Mouse (Mus musculus) liver, embryonic 15.5 days (tissue): ENCODE data around the gene Cemip2. TPM values are rescaled to one million over a fixed set of nuclear protein-coding genes. Genes with fewer than 3 reads are reported as not detected.

Experiments used
- ATAC-seq: fragments of 200-750 bp; cut with Nextera tagmentation; 2 replicates; pipeline ENCODE4 v1.8.0; 2017; ENCODE audit warnings: moderate number of reproducible peaks, mild to moderate bottlenecking, moderate library complexity; ENCODE audit not compliant: insufficient read depth
- H3K27ac ChIP-seq: fragments of 300-500 bp; sonication (generic); replicated peaks from 2 replicates; pipeline ENCODE4 v1.5.1; 2015; ENCODE audit warnings: mild to moderate bottlenecking, inconsistent platforms
- H3K27me3 ChIP-seq: fragments of 300-500 bp; sonication (generic); 2 replicates; pipeline ENCODE4 v1.6.1; 2015; ENCODE audit warnings: mild to moderate bottlenecking, inconsistent platforms
- H3K36me3 ChIP-seq: fragments of 300-500 bp; sonication (generic); replicated peaks from 2 replicates; pipeline ENCODE4 v1.6.1; 2015; ENCODE audit warnings: moderate library complexity, mild to moderate bottlenecking, inconsistent platforms
- H3K4me1 ChIP-seq: fragments of 300-500 bp; sonication (generic); replicated peaks from 2 replicates; pipeline ENCODE4 v1.6.1; 2015; ENCODE audit warnings: inconsistent platforms
- H3K4me2 ChIP-seq: fragments of 300-500 bp; sonication (generic); 2 replicates; pipeline ENCODE4 v1.6.1; 2015; ENCODE audit warnings: moderate library complexity, mild to moderate bottlenecking, inconsistent platforms
- H3K4me3 ChIP-seq: fragments of 300-500 bp; sonication (generic); replicated peaks from 2 replicates; pipeline ENCODE4 v1.5.1; 2015; ENCODE audit warnings: mild to moderate bottlenecking, inconsistent platforms
- H3K9ac ChIP-seq: fragments of 300-500 bp; sonication (generic); 2 replicates; pipeline ENCODE4 v1.6.1; 2015; ENCODE audit warnings: moderate library complexity, mild to moderate bottlenecking, inconsistent platforms
- H3K9me3 ChIP-seq: fragments of 300-500 bp; sonication (generic); replicated peaks from 2 replicates; pipeline ENCODE4 v1.6.1; 2016; ENCODE audit warnings: inconsistent platforms
- WGBS: fragments of 180-500 bp; shearing (Covaris S2); methylation state at CpG from one replicate; pipeline ENCODE4 v1.1.7; 2015; ENCODE audit warnings: mixed read lengths; ENCODE audit not compliant: insufficient replicate concordance; 5-methylcytosine and 5-hydroxymethylcytosine counted together
- polyA plus RNA-seq: library from polyadenylated mRNA; unstranded; fragments of >200 nt; fragmentation: Nextera tagmentation; extraction: Ambion mirVana; gene quantifications from 2 replicates; pipeline ENCODE4 v1.2.1, GENCODE M21; 2015

Gene Cemip2
- polyA plus RNA-seq, 1 experiment from 2014 or later, result 7.2 TPM

GRCm38 (mm10) chr19:21792587-21793175 is 14.5 kb downstream of the Cemip2 start:
- peaks cover 2% of the 10 kb centered on the region; the same call in 1 of the 2 replicates for H3K36me3 ChIP-seq
- H3K9me3 ChIP-seq, result no peaks in the 10 kb centered on the region
- no peak overlapping the region for H3K4me2 ChIP-seq
- H3K4me3 ChIP-seq, result no peak overlapping the region
- no peaks in the 10 kb centered on the region for H3K27me3 ChIP-seq
- no peak for ATAC-seq
- H3K4me1 ChIP-seq, result no peaks in the 10 kb centered on the region
- no peak overlapping the region for H3K27ac ChIP-seq
- H3K9ac ChIP-seq, result no peak overlapping the region
- WGBS, result 87% methylated on average over 26 of the region's 26 CpGs

DNA sequence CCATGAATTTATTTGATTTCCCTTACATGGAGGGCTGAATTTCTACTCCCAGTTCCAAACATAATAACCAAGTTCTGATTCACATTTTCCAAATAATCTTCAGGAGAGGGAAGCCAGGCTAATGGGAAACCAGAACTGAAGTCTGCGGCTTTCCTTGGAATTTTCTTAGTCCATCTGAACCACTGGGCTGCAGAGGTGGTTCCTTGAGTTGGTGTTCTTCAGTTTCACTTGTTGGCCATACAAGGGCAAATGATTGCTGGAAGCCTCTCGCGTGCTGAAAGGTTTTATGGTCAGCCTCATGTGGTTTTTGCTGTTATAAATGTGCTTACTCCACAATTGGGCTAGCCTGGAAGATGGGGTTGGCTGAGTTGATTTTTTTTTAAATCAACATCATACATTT is 16.4 kb downstream of the Cemip2 start:
- WGBS, result 81% methylated on average over 3 of the region's 3 CpGs

DNA sequence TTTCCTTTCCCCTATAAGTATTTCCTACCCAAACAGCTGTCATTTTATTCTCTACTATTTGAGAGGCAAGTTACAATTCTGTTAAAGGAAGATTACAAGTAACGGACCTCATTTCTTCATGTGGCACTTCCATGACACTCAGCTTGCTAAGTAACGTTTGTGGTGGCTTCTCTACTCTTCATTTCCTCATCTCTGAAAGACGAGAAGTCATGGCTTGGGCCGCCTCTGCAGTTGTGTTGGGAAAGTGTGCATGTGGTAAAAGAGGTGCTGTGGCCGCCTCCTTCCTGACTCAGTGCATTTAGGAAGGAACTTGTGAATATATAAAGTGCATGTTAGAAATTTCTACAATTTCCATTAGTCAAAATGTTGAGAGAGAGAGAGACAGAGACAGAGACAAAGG is 18.2 kb downstream of the Cemip2 start:
- H3K27me3 ChIP-seq, result no peaks in the 10 kb centered on the region
- H3K9ac ChIP-seq, result no peak overlapping the region
- no peak overlapping the region for H3K27ac ChIP-seq
- H3K36me3 ChIP-seq, result peaks cover 9% of the 10 kb centered on the region; the same call in 1 of the 2 replicates
- H3K9me3 ChIP-seq, result no peaks in the 10 kb centered on the region
- peaks cover 27% of the 10 kb centered on the region for H3K4me1 ChIP-seq
- H3K4me2 ChIP-seq, result no peak overlapping the region
- H3K4me3 ChIP-seq, result no peak overlapping the region
- no peak for ATAC-seq
- 47% methylated on average over 5 of the region's 5 CpGs for WGBS

More for the DNA sequence above, 16.4 kb downstream of the Cemip2 start:
- Histone ChIP-seq H3K4me3 (no peak overlapping the region), H3K4me1 (peaks cover 12% of the 10 kb centered on the region), H3K27ac (no peak overlapping the region), H3K9ac (no peak overlapping the region), H3K27me3 (no peaks in the 10 kb centered on the region), H3K4me2 (no peak overlapping the region), H3K9me3 (no peaks in the 10 kb centered on the region), H3K36me3 (peaks cover 9% of the 10 kb centered on the region; the same call in 1 of the 2 replicates)
- no peak for ATAC-seq

- Histone ChIP-seq H3K4me3 (no peak overlapping the region), H3K36me3 (peaks cover 25% of the 10 kb centered on the region), H3K9ac (no peak overlapping the region), H3K27ac (peak overlapping the region; percentile 19; the same call in 1 of the 2 replicates), H3K27me3 (no peaks in the 10 kb centered on the region), H3K9me3 (no peaks in the 10 kb centered on the region), H3K4me1 (peaks cover 27% of the 10 kb centered on the region), H3K4me2 (no peak overlapping the region)
- no peak for ATAC-seq
- WGBS, result 61% methylated on average over 3 of the region's 3 CpGs
These were observed 20.6 kb downstream of the Cemip2 start for GRCm38 (mm10) chr19:21798700-21799099.

DNA sequence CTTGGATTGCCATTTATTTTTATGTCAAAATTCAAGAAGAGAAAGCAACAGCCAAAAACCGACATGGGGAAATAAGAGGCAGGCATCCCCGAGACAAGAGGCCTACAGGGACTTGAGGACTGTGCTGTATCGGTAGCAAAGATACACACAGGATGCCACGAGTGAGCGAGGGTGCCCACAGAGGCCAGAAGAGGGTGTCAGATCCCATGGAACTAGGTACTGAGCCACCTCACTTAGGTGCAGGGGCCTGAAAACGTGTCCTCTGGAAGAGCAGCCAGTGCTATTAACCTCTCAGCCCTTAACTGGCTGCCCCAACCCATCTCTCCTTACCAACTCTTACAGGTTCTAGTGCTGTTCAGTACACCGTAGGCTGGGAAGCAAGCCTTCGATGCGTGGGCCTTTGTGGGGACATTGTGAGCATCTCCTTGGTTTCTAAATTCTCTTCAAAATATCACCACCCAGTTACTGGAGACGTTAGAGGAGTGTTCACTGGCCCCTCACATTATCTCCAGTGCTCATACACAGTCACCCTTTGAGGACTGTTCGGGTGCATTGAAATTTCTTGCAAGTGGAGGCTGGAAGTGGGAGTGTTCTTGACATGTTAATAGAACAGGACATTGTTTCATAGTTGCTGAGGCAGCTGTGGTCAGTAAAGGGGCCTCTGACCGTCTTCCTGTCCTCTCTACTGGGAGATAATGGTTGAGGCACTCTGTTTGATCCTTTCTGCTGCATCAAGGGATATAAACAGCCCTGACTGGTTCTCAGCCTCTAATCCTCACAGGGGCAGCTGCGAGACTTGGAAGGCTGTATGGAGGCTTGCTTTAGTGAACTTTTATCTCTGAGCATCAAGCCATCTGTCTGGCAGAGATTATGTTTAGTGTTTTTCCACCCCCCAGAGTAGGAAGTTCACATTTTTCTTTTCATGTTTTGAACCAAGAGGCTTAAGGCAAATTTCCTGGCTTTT is 21.6 kb downstream of the Cemip2 start:
- 26% methylated on average over 13 of the region's 13 CpGs for WGBS
- Histone ChIP-seq H3K4me2 (peak overlapping the region; percentile 49), H3K27me3 (no peaks in the 10 kb centered on the region), H3K36me3 (peaks cover 34% of the 10 kb centered on the region), H3K9ac (peak overlapping the region; percentile 18; the same call in 1 of the 2 replicates), H3K4me3 (peak overlapping the region; percentile 17; the same call in 1 of the 2 replicates), H3K9me3 (no peaks in the 10 kb centered on the region), H3K4me1 (peaks cover 27% of the 10 kb centered on the region), H3K27ac (peak overlapping the region; percentile 82)
- peak; percentile 86 for ATAC-seq

DNA sequence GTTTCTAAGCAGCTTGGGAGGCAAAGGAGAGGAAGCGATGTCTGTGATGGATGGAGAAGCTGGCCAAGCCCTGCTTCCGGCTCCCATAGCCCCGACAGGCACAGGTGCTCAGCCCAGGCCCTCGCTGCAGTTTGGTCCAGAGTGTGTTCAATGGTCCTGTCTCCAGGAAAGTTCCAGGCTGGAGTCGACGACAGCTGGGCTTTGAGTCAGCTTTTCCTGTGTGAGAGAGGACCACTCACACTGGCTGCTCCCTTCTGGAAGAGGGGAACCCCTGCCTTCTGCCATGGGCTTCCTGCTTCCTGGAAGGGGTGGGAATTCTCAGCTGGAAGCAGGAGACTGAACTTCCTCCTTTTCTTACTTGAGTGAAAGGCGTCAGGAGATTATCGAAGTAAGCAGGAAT is 26.3 kb downstream of the Cemip2 start:
- WGBS, result 67% methylated on average over 8 of the region's 8 CpGs
- no peak for ATAC-seq

DNA sequence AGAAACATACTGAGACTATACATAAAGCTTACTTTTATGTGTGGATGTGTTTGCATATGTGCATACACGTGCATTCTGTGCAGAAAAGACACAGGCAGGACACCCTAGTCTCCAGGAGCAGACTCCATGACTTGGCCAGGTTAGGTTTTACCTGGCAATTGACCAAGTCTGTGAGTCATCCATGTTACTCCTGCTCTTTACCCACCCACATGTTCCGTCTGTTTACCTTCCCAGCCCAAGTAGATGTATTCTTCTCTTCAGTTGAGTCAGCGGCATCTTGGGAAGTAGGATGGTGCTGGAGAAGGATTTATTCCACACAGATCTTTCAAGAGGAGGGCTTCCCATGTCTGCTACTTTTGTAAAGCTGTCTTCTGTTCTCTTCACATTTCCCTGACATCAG is 27.2 kb downstream of the Cemip2 start:
- Histone ChIP-seq H3K4me2 (no peak overlapping the region), H3K36me3 (peaks cover 41% of the 10 kb centered on the region), H3K9me3 (no peaks in the 10 kb centered on the region), H3K27me3 (no peaks in the 10 kb centered on the region), H3K4me1 (peaks cover 8% of the 10 kb centered on the region), H3K4me3 (no peak overlapping the region), H3K9ac (no peak overlapping the region), H3K27ac (no peak overlapping the region)
- 67% methylated on average over 3 of the region's 3 CpGs for WGBS
- ATAC-seq, result no peak

More for the DNA sequence above, 26.3 kb downstream of the Cemip2 start:
- no peaks in the 10 kb centered on the region for H3K27me3 ChIP-seq
- peaks cover 41% of the 10 kb centered on the region for H3K36me3 ChIP-seq
- no peak overlapping the region for H3K27ac ChIP-seq
- H3K4me1 ChIP-seq, result peaks cover 15% of the 10 kb centered on the region
- H3K4me2 ChIP-seq, result no peak overlapping the region
- H3K9me3 ChIP-seq, result no peaks in the 10 kb centered on the region
- no peak overlapping the region for H3K9ac ChIP-seq
- H3K4me3 ChIP-seq, result no peak overlapping the region

DNA sequence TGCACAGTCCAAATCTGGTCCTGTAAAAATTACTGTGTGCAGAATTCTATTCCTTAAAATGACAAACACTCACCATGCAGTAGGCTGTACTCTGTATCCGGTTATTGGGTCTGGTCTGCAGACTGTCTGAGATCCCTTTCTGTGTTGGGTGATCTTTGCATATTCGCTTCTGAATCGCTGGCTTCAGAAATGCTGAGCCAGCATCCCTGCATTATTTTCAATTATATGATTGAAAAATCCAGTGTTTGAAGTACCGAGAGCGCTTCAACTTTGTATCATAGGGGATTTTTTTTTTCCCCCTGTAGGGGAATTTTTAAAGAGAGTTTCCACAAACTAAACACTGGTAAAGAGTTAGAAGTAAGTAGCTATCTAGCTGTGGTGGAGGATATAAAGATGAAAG is 32.0 kb downstream of the Cemip2 start:
- no peak overlapping the region for H3K4me2 ChIP-seq
- H3K27ac ChIP-seq, result no peak overlapping the region
- no peak for ATAC-seq
- H3K27me3 ChIP-seq, result no peaks in the 10 kb centered on the region
- H3K4me3 ChIP-seq, result no peak overlapping the region
- 77% methylated on average over 5 of the region's 5 CpGs for WGBS
- H3K9me3 ChIP-seq, result no peaks in the 10 kb centered on the region
- H3K4me1 ChIP-seq, result no peaks in the 10 kb centered on the region
- H3K9ac ChIP-seq, result no peak overlapping the region
- peaks cover 32% of the 10 kb centered on the region for H3K36me3 ChIP-seq

GRCm38 (mm10) chr19:21813560-21813959 is 35.4 kb downstream of the Cemip2 start:
- 75% methylated on average over 13 of the region's 13 CpGs for WGBS
- H3K9me3 ChIP-seq, result no peaks in the 10 kb centered on the region
- H3K36me3 ChIP-seq, result peaks cover 49% of the 10 kb centered on the region
- H3K27me3 ChIP-seq, result no peaks in the 10 kb centered on the region
- no peak overlapping the region for H3K4me3 ChIP-seq
- no peak overlapping the region for H3K9ac ChIP-seq
- no peak overlapping the region for H3K4me2 ChIP-seq
- no peak for ATAC-seq
- H3K4me1 ChIP-seq, result no peaks in the 10 kb centered on the region; the same call in 1 of the 2 replicates
- no peak overlapping the region for H3K27ac ChIP-seq

- no peak; the same call in 1 of the 2 replicates for ATAC-seq
- Histone ChIP-seq H3K27ac (no peak overlapping the region), H3K9ac (no peak overlapping the region), H3K4me3 (no peak overlapping the region), H3K4me2 (no peak overlapping the region), H3K4me1 (no peaks in the 10 kb centered on the region; the same call in 1 of the 2 replicates), H3K27me3 (no peaks in the 10 kb centered on the region), H3K36me3 (peaks cover 47% of the 10 kb centered on the region), H3K9me3 (no peaks in the 10 kb centered on the region)
- 72% methylated on average over 8 of the region's 8 CpGs for WGBS
These were observed 36.4 kb downstream of the Cemip2 start for GRCm38 (mm10) chr19:21814433-21815020.

DNA sequence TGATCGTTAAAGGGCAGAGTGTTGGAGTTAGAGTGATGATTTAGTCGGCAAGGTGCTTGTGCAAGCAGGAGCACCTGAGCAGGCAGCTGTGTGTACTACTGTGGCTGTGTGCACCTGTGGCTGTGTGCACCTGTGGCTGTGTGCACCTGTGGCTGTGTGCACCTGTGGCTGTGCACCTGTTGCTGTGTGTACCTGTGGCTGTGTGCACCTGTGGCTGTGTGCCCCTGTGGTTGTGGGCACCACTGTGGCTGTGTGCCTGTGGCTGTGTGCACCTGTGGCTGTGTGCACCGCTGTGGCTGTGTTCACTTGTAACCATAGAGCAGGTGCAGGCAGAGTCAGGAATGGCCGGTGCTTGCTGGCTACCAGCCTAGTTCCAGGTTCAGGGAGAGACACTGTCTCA is 38.1 kb downstream of the Cemip2 start:
- Histone ChIP-seq H3K4me1 (no peaks in the 10 kb centered on the region; the same call in 1 of the 2 replicates), H3K4me3 (no peak overlapping the region), H3K9me3 (no peaks in the 10 kb centered on the region), H3K4me2 (no peak overlapping the region), H3K27me3 (no peaks in the 10 kb centered on the region), H3K27ac (no peak overlapping the region), H3K36me3 (peaks cover 51% of the 10 kb centered on the region), H3K9ac (no peak overlapping the region)
- 79% methylated on average over 4 of the region's 4 CpGs for WGBS
- no peak for ATAC-seq
